Mouse (Mus musculus): ENCODE results near the gene Senp5. TPM values are rescaled to one million over a fixed set of nuclear protein-coding genes. Genes with fewer than 3 reads are reported as not detected.

The Senp5 gene
- total and polyA plus RNA-seq, 2 experiments from 2014 or later, result 11.0 to 27.2 TPM

DNA sequence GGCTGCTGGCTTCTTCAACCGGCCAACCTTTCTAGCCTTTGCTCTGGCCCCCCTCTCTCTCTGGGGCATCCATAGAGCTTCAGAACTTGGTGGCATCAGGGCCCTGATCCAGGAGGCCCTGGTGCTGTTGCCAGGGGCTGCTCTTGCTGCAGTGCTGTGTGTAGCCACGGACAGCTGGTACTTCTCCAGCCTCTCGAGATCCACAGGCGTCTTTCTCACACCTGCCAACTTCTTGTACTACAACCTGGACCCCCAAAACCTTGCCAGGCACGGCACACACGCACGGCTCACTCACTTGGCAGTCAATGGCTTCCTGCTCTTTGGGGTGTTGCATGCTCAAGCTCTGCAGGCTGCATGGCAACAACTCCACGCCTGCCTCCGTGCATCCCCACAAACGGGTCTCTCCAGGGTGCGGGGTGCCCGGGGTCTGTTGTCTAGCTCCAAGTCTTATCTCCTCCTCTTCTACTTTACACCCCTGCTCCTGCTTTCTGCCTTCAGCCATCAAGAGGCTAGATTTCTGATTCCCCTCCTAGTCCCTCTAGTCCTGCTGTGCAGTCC is 58.3 kb downstream of the Senp5 start:
- 81% methylated on average over 12 of the region's 12 CpGs for WGBS
- Histone ChIP-seq H3K4me2 (ENCODE audit: low read depth) (no peak overlapping the region), H3K27ac (ENCODE audit: low read depth, low read length) (no peak overlapping the region), H3K9ac (no peak overlapping the region), H3K27me3 (ENCODE audit: insufficient read depth, low read length) (no peaks in the 10 kb centered on the region), H3K4me3 (ENCODE audit: low read depth, low read length) (no peak overlapping the region), H3K4me1 (ENCODE audit: insufficient read depth) (peaks cover 16% of the 10 kb centered on the region), H3K36me3 (ENCODE audit: insufficient read depth) (peaks cover 6% of the 10 kb centered on the region; the same call in 1 of the 2 replicates), H3K9me3 (ENCODE audit: low read length) (no peaks in the 10 kb centered on the region)
- TF ChIP-seq CTCF (IDR thresholded peaks at IDR 0.05; ENCODE audit: low read depth), result no peak
- no peak for DNase-seq
- no peak for ATAC-seq

DNA sequence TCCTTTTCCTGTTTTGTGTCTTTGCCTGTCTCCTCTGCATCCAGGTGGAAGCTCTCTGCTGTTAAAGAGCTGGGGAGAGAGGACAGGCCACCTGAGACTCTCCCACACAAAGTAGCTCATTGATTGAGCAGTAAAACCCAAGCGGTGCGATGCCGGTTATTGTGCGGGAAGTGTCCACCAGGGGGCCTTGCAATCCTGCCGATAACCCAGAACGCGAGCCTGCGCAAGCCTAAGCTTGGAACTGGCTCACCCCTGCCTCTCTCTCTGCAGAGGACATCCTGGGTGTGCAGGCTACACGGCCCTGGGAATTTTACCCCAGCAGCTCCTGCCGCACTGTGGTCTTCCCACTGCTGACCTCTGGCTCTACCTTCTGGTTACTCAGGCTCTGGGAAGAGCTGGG is 59.1 kb downstream of the Senp5 start:
- WGBS, result 8% methylated on average over 10 of the region's 10 CpGs
- 0 out of 2 replicates have a peak overlapping the region, but pooled peaks have one; percentile 13 for H3K4me2 ChIP-seq (ENCODE audit: low read depth)
- no peaks in the 10 kb centered on the region for H3K9me3 ChIP-seq (ENCODE audit: low read length)
- peak; percentile 39; the same call in 1 of the 2 replicates for ATAC-seq
- no peak overlapping the region for H3K4me3 ChIP-seq (ENCODE audit: low read depth, low read length)
- DNase-seq, result peak; percentile 80
- H3K27ac ChIP-seq (ENCODE audit: low read depth, low read length), result no peak overlapping the region
- H3K9ac ChIP-seq, result no peak overlapping the region
- H3K36me3 ChIP-seq (ENCODE audit: insufficient read depth), result peaks cover 6% of the 10 kb centered on the region; the same call in 1 of the 2 replicates
- TF ChIP-seq CTCF (IDR thresholded peaks at IDR 0.05; ENCODE audit: low read depth), result peak; percentile 88
- no peaks in the 10 kb centered on the region for H3K27me3 ChIP-seq (ENCODE audit: insufficient read depth, low read length)
- peaks cover 16% of the 10 kb centered on the region for H3K4me1 ChIP-seq (ENCODE audit: insufficient read depth)

DNA sequence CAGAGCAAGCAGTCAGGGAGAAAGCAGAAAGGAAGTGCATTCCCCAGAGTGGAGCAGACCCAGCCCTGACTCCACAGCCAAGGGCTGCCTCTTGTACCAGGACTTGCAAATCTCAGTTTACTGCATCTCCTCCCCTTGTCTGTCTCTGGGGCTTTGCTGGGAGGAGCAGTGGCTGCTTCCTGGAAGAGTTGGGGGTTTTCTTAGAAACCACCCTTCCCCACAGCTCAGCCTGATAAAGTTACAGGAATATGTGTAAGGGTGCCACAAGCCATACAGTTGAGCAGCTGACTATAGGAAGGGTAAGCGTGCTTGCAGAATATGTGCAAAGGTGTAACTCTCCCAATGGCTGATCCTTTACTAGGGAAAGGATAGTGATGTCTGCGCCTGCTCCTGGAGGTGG is 62.5 kb downstream of the Senp5 start:
- H3K27ac ChIP-seq (ENCODE audit: low read depth, low read length), result no peak overlapping the region
- H3K36me3 ChIP-seq (ENCODE audit: insufficient read depth), result peaks cover 6% of the 10 kb centered on the region; the same call in 1 of the 2 replicates
- WGBS, result 74% methylated on average over 2 of the region's 2 CpGs
- H3K4me3 ChIP-seq (ENCODE audit: low read depth, low read length), result no peak overlapping the region
- no peak for TF ChIP-seq CTCF (IDR thresholded peaks at IDR 0.05; ENCODE audit: low read depth)
- ATAC-seq (no peak), DNase-seq (no peak)
- H3K4me2 ChIP-seq (ENCODE audit: low read depth), result no peak overlapping the region
- H3K4me1 ChIP-seq (ENCODE audit: insufficient read depth), result 0 out of 2 replicates have a peak, but pooled peaks cover 5% of the 10 kb centered on the region
- H3K9ac ChIP-seq, result no peak overlapping the region
- H3K9me3 ChIP-seq (ENCODE audit: low read length), result no peaks in the 10 kb centered on the region
- H3K27me3 ChIP-seq (ENCODE audit: insufficient read depth, low read length), result no peaks in the 10 kb centered on the region

DNA sequence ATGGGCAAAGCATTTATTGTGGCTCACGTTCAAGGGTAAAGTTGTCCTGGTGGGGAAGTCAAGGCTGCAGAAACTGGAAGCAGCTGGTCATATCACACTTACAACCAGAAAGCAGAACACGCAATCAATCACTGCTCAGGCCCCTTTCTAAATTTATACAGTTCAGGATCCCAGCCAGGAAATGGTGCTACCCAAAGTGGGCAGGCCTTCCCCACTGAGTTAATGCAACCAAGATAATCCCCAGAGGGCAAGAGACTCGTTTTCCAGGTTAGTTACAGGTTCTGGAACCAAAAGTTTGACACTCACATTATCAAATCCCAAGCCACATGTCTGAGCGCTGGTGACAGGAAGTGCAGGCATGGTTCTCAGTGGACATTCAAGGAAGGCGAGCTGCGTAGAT is 64.2 kb downstream of the Senp5 start:
- no peaks in the 10 kb centered on the region for H3K36me3 ChIP-seq (ENCODE audit: insufficient read depth)
- no peak for DNase-seq
- 75% methylated on average over 6 of the region's 6 CpGs for WGBS
- H3K9ac ChIP-seq, result no peak overlapping the region
- H3K27ac ChIP-seq (ENCODE audit: low read depth, low read length), result no peak overlapping the region
- peaks cover 14% of the 10 kb centered on the region; the same call in 1 of the 2 replicates for H3K4me1 ChIP-seq (ENCODE audit: insufficient read depth)
- H3K9me3 ChIP-seq (ENCODE audit: low read length), result no peaks in the 10 kb centered on the region
- H3K27me3 ChIP-seq (ENCODE audit: insufficient read depth, low read length), result no peaks in the 10 kb centered on the region
- ATAC-seq, result no peak
- H3K4me2 ChIP-seq (ENCODE audit: low read depth), result no peak overlapping the region
- no peak for TF ChIP-seq CTCF (IDR thresholded peaks at IDR 0.05; ENCODE audit: low read depth)
- H3K4me3 ChIP-seq (ENCODE audit: low read depth, low read length), result no peak overlapping the region

DNA sequence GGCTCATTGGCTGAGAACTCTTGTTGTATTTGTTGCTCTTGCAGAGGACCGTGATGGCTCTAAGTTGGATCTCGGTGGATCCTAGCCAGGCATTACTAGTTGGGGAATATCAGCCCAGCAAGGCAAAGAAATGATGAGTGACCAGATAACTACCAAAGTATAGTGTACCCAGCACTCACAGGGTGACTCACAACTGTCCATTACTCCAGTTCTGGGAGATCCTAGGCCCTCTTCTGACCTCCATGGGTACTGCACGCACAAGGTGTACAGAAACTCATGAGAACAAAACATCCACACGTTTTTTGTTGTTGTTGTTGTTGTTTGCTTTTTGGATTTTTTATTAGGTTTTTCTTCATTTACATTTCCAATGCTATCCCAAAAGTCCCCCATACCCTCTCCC is 66.5 kb downstream of the Senp5 start:
- no peaks in the 10 kb centered on the region for H3K36me3 ChIP-seq (ENCODE audit: insufficient read depth)
- H3K4me1 ChIP-seq (ENCODE audit: insufficient read depth), result peaks cover 20% of the 10 kb centered on the region
- ATAC-seq (no peak), DNase-seq (no peak)
- TF ChIP-seq CTCF (IDR thresholded peaks at IDR 0.05; ENCODE audit: low read depth), result 0 out of 2 replicates have a peak, but pooled peaks have one; percentile 10
- 86% methylated on average over 4 of the region's 4 CpGs for whole genome bisulfite sequencing
- no peaks in the 10 kb centered on the region for H3K9me3 ChIP-seq (ENCODE audit: low read length)
- H3K27me3 ChIP-seq (ENCODE audit: insufficient read depth, low read length), result no peaks in the 10 kb centered on the region
- H3K9ac ChIP-seq, result no peak overlapping the region
- no peak overlapping the region for H3K27ac ChIP-seq (ENCODE audit: low read depth, low read length)
- no peak overlapping the region for H3K4me3 ChIP-seq (ENCODE audit: low read depth, low read length)
- no peak overlapping the region for H3K4me2 ChIP-seq (ENCODE audit: low read depth)

DNA sequence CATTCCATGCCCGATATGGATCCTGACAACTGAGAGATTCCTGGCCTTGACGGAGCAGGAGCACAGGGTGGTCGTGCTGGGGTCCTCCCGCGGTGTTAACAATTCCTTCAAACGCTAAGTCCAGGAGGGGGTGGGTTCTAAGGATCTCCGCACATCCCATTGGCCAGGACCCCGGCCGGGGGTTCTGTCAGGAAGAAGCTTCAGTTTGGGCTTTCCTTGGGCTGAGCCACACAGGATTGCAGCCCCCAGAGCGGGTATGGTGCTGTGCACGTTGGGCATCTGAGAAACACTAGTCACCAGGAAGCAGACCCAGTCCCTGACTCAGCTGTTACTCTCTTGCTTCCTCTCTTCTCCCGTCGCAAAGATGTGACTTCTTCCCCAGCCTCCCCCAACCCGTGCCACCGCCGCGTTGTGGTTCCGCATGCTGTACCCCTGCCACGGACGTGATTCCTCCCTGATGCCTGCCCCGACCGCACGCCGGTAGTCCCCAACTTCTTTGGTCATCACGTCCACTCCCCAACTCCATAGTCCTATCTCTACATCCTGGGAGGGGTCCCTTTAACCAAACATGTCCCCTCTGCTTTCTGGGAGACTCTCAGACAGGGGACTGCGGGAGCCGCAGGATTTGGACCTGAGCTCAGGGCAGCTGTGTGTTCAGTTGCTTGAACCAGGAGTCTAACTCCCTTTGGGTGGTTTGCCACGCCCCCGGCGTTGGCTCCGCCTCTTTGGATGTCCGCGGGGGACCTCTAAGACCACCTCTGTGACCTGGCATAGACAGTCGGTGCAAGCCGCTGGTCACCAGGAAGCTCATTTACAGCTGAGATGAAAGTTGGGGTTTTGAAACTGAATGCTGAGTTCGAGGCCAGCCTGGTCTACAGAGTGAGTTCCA is 67.8 kb downstream of the Senp5 start:
- no peaks in the 10 kb centered on the region for H3K36me3 ChIP-seq (ENCODE audit: insufficient read depth)
- H3K27me3 ChIP-seq (ENCODE audit: insufficient read depth, low read length), result no peaks in the 10 kb centered on the region
- no peak for ATAC-seq
- peak overlapping the region; percentile 83 for H3K9ac ChIP-seq
- H3K4me3 ChIP-seq (ENCODE audit: low read depth, low read length), result peak overlapping the region; percentile 47
- H3K27ac ChIP-seq (ENCODE audit: low read depth, low read length), result peak overlapping the region; percentile 96; the same call in 1 of the 2 replicates
- peak; percentile 62 for DNase-seq
- TF ChIP-seq CTCF (IDR thresholded peaks at IDR 0.05; ENCODE audit: low read depth), result no peak
- peak overlapping the region; percentile 97 for H3K4me2 ChIP-seq (ENCODE audit: low read depth)
- no peaks in the 10 kb centered on the region for H3K9me3 ChIP-seq (ENCODE audit: low read length)
- WGBS, result 4% methylated on average over 36 of the region's 36 CpGs
- H3K4me1 ChIP-seq (ENCODE audit: insufficient read depth), result peaks cover 20% of the 10 kb centered on the region

DNA sequence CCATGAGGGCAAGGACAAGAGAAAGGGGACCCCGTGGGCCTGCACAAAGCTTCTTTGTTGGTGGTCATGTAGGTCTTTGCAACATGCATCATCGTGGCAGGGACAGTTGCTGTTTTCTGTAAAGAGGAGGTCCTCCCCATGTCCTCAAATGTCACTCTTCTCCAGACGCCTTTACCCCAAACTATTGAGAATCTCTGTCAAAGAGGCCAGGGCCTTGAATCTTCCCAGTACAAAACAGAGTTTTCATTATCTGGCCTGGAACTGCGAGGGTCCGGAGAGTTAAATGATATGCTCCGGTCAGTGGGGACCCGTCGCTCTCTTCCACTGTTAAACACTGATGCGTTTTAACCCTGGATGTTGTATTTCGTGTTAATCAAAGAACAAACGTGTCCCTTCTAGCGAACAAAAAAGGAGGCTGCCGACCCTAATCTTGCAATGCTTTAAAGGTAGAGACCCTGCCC is 68.5 kb downstream of the Senp5 start:
- 20% methylated on average over 13 of the region's 13 CpGs for WGBS
- TF ChIP-seq CTCF (IDR thresholded peaks at IDR 0.05; ENCODE audit: low read depth), result no peak
- DNase-seq (no peak), ATAC-seq (no peak)
- peak overlapping the region; percentile 47 for H3K4me3 ChIP-seq (ENCODE audit: low read depth, low read length)
- H3K4me1 ChIP-seq (ENCODE audit: insufficient read depth), result peaks cover 20% of the 10 kb centered on the region
- no peaks in the 10 kb centered on the region for H3K36me3 ChIP-seq (ENCODE audit: insufficient read depth)
- H3K9me3 ChIP-seq (ENCODE audit: low read length), result no peaks in the 10 kb centered on the region
- H3K27ac ChIP-seq (ENCODE audit: low read depth, low read length), result peak overlapping the region; percentile 96
- no peaks in the 10 kb centered on the region for H3K27me3 ChIP-seq (ENCODE audit: insufficient read depth, low read length)
- H3K4me2 ChIP-seq (ENCODE audit: low read depth), result peak overlapping the region; percentile 97
- peak overlapping the region; percentile 83 for H3K9ac ChIP-seq

All from forebrain, postnatal 0 days (tissue).